Mouse (Mus musculus) MEL (cell line): ENCODE data around the gene Echdc2. TPM values are rescaled to one million over a fixed set of nuclear protein-coding genes. Genes with fewer than 3 reads are reported as not detected.

Source experiments
- DNase-seq: peaks from one replicate; pipeline ENCODE4 v3.0.0; 2011; ENCODE audit warnings: low read depth, low spot score
- H3K27ac ChIP-seq: 2 replicates; pipeline ENCODE4 v1.5.1; 2012; ENCODE audit warnings: low read depth, mild to moderate bottlenecking, control low read depth, low read length, moderate library complexity; ENCODE audit not compliant: control insufficient read depth
- H3K27me3 ChIP-seq, 2 experiments: fragments of 150-350 bp in 1 of 2; sonication (generic) in 1 of 2; 2 replicates each; pipeline ENCODE4 v1.6.1; 2012; ENCODE audit warnings: low read length in 2 of 2, mild to moderate bottlenecking in 2 of 2, improper control_type of control experiment in 1 of 2, moderate library complexity in 1 of 2; ENCODE audit not compliant: insufficient read depth in 2 of 2, control insufficient read depth in 1 of 2
- H3K36me3 ChIP-seq, 2 experiments: 2 replicates each; pipeline ENCODE4 v1.6.1; 2012 to 2014; ENCODE audit warnings: low read length in 2 of 2, improper control_type of control experiment in 1 of 2, inconsistent platforms in 1 of 2, mild to moderate bottlenecking in 1 of 2; ENCODE audit not compliant: insufficient read depth in 2 of 2, control insufficient read depth in 1 of 2
- H3K4me1 ChIP-seq, 2 experiments: fragments of 150-350 bp in 1 of 2; sonication (generic) in 1 of 2; 2 replicates each; pipeline ENCODE4 v1.6.1; 2012; ENCODE audit warnings: low read length in 2 of 2, improper control_type of control experiment in 1 of 2, mild to moderate bottlenecking in 1 of 2; ENCODE audit not compliant: insufficient read depth in 2 of 2, control insufficient read depth in 1 of 2
- H3K4me3 ChIP-seq, 2 experiments: fragments of 150-350 bp in 1 of 2; sonication (generic) in 1 of 2; 2 replicates each; pipeline ENCODE4 v1.5.1; 2012; ENCODE audit warnings: low read depth in 2 of 2, low read length in 2 of 2, mild to moderate bottlenecking in 2 of 2, moderate library complexity in 2 of 2, control low read depth in 1 of 2, improper control_type of control experiment in 1 of 2; ENCODE audit not compliant: control insufficient read depth in 1 of 2, insufficient read depth in 1 of 2
- H3K79me2 ChIP-seq: 2 replicates; pipeline ENCODE4 v1.6.1; 2012; ENCODE audit warnings: mild to moderate bottlenecking, low read length, moderate library complexity; ENCODE audit not compliant: control insufficient read depth, poor library complexity, insufficient read depth
- H3K9ac ChIP-seq: 2 replicates; pipeline ENCODE4 v1.6.1; 2012; ENCODE audit warnings: low read depth, mild to moderate bottlenecking, control low read depth, low read length, moderate library complexity; ENCODE audit not compliant: control insufficient read depth, poor library complexity, severe bottlenecking
- H3K9me3 ChIP-seq: fragments of 150-350 bp; sonication (generic); replicated peaks from 2 replicates; pipeline ENCODE4 v1.6.1; 2012; ENCODE audit warnings: mild to moderate bottlenecking, low read length, improper control_type of control experiment, moderate library complexity; ENCODE audit not compliant: insufficient read depth
- BHLHE40 ChIP-seq: IDR thresholded peaks from 2 replicates; pipeline ENCODE4 v1.6.1; 2012; ENCODE audit warnings: low read depth, mild to moderate bottlenecking, inconsistent platforms, low read length, improper control_type of control experiment, borderline replicate concordance
- CHD1 ChIP-seq: IDR thresholded peaks from 2 replicates; pipeline ENCODE4 v1.6.1; 2012; ENCODE audit warnings: low read depth, mild to moderate bottlenecking, inconsistent platforms, low read length, improper control_type of control experiment
- CHD2 ChIP-seq: IDR thresholded peaks from 2 replicates; pipeline ENCODE4 v1.6.1; 2011; ENCODE audit warnings: low read length, improper control_type of control experiment
- CTCF ChIP-seq, 3 experiments: IDR thresholded peaks in 2 of 3; conservative IDR thresholded peaks in 1 of 3; 2 replicates each; pipeline ENCODE4 v1.5.1; 2011 to 2012; ENCODE audit warnings: low read length in 3 of 3, low read depth in 2 of 3, mild to moderate bottlenecking in 2 of 3, improper control_type of control experiment in 1 of 3, inconsistent platforms in 1 of 3, mixed read lengths in 1 of 3, moderate library complexity in 1 of 3; ENCODE audit not compliant: control insufficient read depth in 1 of 3, insufficient read depth in 1 of 3, poor library complexity in 1 of 3, severe bottlenecking in 1 of 3
- ELF1 ChIP-seq: IDR thresholded peaks from 2 replicates; pipeline ENCODE4 v1.6.1; 2014; ENCODE audit warnings: low read depth, mild to moderate bottlenecking, inconsistent platforms, low read length, improper control_type of control experiment, moderate library complexity
- EP300 ChIP-seq, 2 experiments: IDR thresholded peaks; 2 replicates each; pipeline ENCODE4 v1.6.1; 2011; ENCODE audit warnings: improper control_type of control experiment in 2 of 2, low read length in 2 of 2, low read depth in 1 of 2, mild to moderate bottlenecking in 1 of 2
- ETS1 ChIP-seq: IDR thresholded peaks from 2 replicates; pipeline ENCODE4 v1.6.1; 2012; ENCODE audit warnings: low read depth, mild to moderate bottlenecking, inconsistent platforms, low read length, improper control_type of control experiment, moderate library complexity
- GABPA ChIP-seq: IDR thresholded peaks from 2 replicates; pipeline ENCODE4 v1.6.1; 2012; ENCODE audit warnings: low read depth, mild to moderate bottlenecking, inconsistent platforms, low read length, improper control_type of control experiment, moderate library complexity
- GATA1 ChIP-seq: IDR thresholded peaks from 2 replicates; pipeline ENCODE4 v1.6.1; 2011; ENCODE audit warnings: low read depth, low read length, improper control_type of control experiment
- MAX ChIP-seq: IDR thresholded peaks from 2 replicates; pipeline ENCODE4 v1.6.1; 2011; ENCODE audit warnings: low read length, improper control_type of control experiment
- MAZ ChIP-seq: IDR thresholded peaks from 2 replicates; pipeline ENCODE4 v1.6.1; 2012; ENCODE audit warnings: low read depth, mild to moderate bottlenecking, inconsistent platforms, low read length, improper control_type of control experiment
- MEF2A ChIP-seq: IDR thresholded peaks from 2 replicates; pipeline ENCODE4 v1.6.1; 2014; ENCODE audit warnings: low read depth, mild to moderate bottlenecking, inconsistent platforms, low read length, improper control_type of control experiment; ENCODE audit not compliant: poor library complexity, insufficient replicate concordance, severe bottlenecking; ENCODE audit errors: extremely low read depth
- MXI1 ChIP-seq: IDR thresholded peaks from 2 replicates; pipeline ENCODE4 v1.6.1; 2011; ENCODE audit warnings: mild to moderate bottlenecking, low read depth, low read length, improper control_type of control experiment
- MYB ChIP-seq: IDR thresholded peaks from 2 replicates; pipeline ENCODE4 v1.6.1; 2011; ENCODE audit warnings: mild to moderate bottlenecking, low read depth, low read length, improper control_type of control experiment
- MYC ChIP-seq: IDR thresholded peaks from 2 replicates; pipeline ENCODE4 v1.6.1; 2011; ENCODE audit warnings: low read depth, mild to moderate bottlenecking, low read length, improper control_type of control experiment, moderate library complexity
- NELFE ChIP-seq: IDR thresholded peaks from 2 replicates; pipeline ENCODE4 v1.6.1; 2011; ENCODE audit warnings: low read depth, low read length, improper control_type of control experiment
- POLR2A ChIP-seq, 2 experiments: IDR thresholded peaks; 2 replicates each; pipeline ENCODE4 v1.6.1; 2011 to 2012; ENCODE audit warnings: low read length in 2 of 2, mild to moderate bottlenecking in 2 of 2, control low read depth in 1 of 2, improper control_type of control experiment in 1 of 2, low read depth in 1 of 2, moderate library complexity in 1 of 2; ENCODE audit not compliant: control insufficient read depth in 1 of 2, insufficient read depth in 1 of 2, poor library complexity in 1 of 2
- POLR2AphosphoS2 ChIP-seq: IDR thresholded peaks from 2 replicates; pipeline ENCODE4 v1.6.1; 2011; ENCODE audit warnings: low read length, improper control_type of control experiment
- POLR2AphosphoS5 ChIP-seq: IDR thresholded peaks from 2 replicates; pipeline ENCODE4 v1.6.1; 2012; ENCODE audit warnings: low read depth, borderline replicate concordance, mild to moderate bottlenecking, inconsistent platforms, low read length, moderate library complexity, mixed read lengths
- SMC3 ChIP-seq: IDR thresholded peaks from 2 replicates; pipeline ENCODE4 v1.6.1; 2011; ENCODE audit warnings: low read depth, low read length, improper control_type of control experiment
- TCF12 ChIP-seq: IDR thresholded peaks from 2 replicates; pipeline ENCODE4 v1.6.1; 2014; ENCODE audit warnings: low read depth, mild to moderate bottlenecking, inconsistent platforms, low read length, improper control_type of control experiment, moderate library complexity
- UBTF ChIP-seq: IDR thresholded peaks from 2 replicates; pipeline ENCODE4 v1.6.1; 2012; ENCODE audit warnings: low read depth, mild to moderate bottlenecking, inconsistent platforms, low read length, improper control_type of control experiment, moderate library complexity, borderline replicate concordance; ENCODE audit not compliant: insufficient read depth
- USF1 ChIP-seq: IDR thresholded peaks from 2 replicates; pipeline ENCODE4 v1.6.1; 2014; ENCODE audit warnings: low read depth, mild to moderate bottlenecking, inconsistent platforms, low read length, improper control_type of control experiment, moderate library complexity
- USF2 ChIP-seq, 2 experiments: IDR thresholded peaks; 2 replicates each; pipeline ENCODE4 v1.6.1; 2011 to 2012; ENCODE audit warnings: improper control_type of control experiment in 2 of 2, low read length in 2 of 2, borderline replicate concordance in 1 of 2, inconsistent platforms in 1 of 2, low read depth in 1 of 2, mild to moderate bottlenecking in 1 of 2; ENCODE audit not compliant: insufficient read depth in 1 of 2
- ZC3H11A ChIP-seq: IDR thresholded peaks from 2 replicates; pipeline ENCODE4 v1.6.1; 2012; ENCODE audit warnings: low read depth, mild to moderate bottlenecking, inconsistent platforms, low read length, improper control_type of control experiment
- ZKSCAN1 ChIP-seq: IDR thresholded peaks from 2 replicates; pipeline ENCODE4 v1.6.1; 2012; ENCODE audit warnings: low read depth, mild to moderate bottlenecking, inconsistent platforms, low read length, improper control_type of control experiment, moderate library complexity
- polyA plus RNA-seq, 2 experiments: library from polyadenylated mRNA; stranded (reverse) in 1 of 2; unstranded in 1 of 2; fragments of >175 nt in 1 of 2; fragments of >200 nt in 1 of 2; gene quantifications; 2 replicates each; pipeline versions ENCODE4 v1.2.1 to v1.2.4; 2012; ENCODE audit warnings: low replicate concordance in 2 of 2, low read depth in 1 of 2; ENCODE audit not compliant: insufficient read length in 2 of 2, insufficient read depth in 1 of 2, missing spikeins in 1 of 2
- total RNA-seq: library from RNA; depleted of rRNA; stranded (reverse); fragments of 300-350 nt; gene quantifications from 2 replicates; pipeline ENCODE4 v1.2.3, GENCODE M21; 2012

Echdc2 gene
- total and polyA plus RNA-seq, 3 experiments = not detected

DNA sequence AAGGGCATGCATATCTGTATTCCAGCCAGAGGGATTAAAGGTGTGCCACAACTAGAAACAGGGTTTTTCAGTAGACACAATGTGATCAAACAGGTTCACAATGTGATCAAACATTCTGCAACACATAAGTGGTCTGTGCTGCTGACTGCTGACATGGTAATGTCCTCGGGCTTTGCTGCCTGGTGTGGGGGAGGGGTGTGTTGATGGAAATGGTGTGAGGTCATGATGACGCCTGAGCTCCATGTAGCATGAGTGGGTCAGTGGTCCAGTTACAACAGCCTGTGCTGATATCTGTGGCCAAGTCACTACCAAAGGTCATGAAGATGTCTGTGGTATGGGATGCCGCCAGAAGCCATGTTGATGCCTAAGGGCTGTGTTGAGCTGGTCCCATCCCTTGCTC is 34.8 kb upstream of the Echdc2 start:
- no peaks in the 10 kb centered on the region for H3K4me1 ChIP-seq
- H3K9ac ChIP-seq = no peak overlapping the region
- no peak overlapping the region for H3K4me3 ChIP-seq
- H3K9me3 ChIP-seq = no peaks in the 10 kb centered on the region
- DNase-seq = no peak
- H3K79me2 ChIP-seq = no peaks in the 10 kb centered on the region
- H3K27me3 ChIP-seq = no peaks in the 10 kb centered on the region; a peak in 2 of 4 replicates
- TF ChIP-seq GATA1 (no peak), GABPA (no peak), ZKSCAN1 (no peak), POLR2A (IDR thresholded peaks at IDR 0.05; ENCODE audit: control insufficient read depth in 1 of 2, insufficient read depth in 1 of 2, low read depth in 1 of 2, low read length in 2 of 2, poor library complexity in 1 of 2) (no peak), MYC (no peak), POLR2AphosphoS5 (no peak), ZC3H11A (no peak), MAZ (no peak), POLR2AphosphoS2 (no peak), USF2 (IDR thresholded peaks at IDR 0.05; ENCODE audit: borderline replicate concordance in 1 of 2, insufficient read depth in 1 of 2, low read depth in 1 of 2, low read length in 2 of 2) (no peak), UBTF (no peak), EP300 (IDR thresholded peaks at IDR 0.05; ENCODE audit: low read depth in 1 of 2, low read length in 2 of 2) (no peak), ETS1 (no peak)
- TF ChIP-seq, all 39 proteins: peak for 0
- H3K36me3 ChIP-seq = no peaks in the 10 kb centered on the region
- no peak overlapping the region for H3K27ac ChIP-seq

DNA sequence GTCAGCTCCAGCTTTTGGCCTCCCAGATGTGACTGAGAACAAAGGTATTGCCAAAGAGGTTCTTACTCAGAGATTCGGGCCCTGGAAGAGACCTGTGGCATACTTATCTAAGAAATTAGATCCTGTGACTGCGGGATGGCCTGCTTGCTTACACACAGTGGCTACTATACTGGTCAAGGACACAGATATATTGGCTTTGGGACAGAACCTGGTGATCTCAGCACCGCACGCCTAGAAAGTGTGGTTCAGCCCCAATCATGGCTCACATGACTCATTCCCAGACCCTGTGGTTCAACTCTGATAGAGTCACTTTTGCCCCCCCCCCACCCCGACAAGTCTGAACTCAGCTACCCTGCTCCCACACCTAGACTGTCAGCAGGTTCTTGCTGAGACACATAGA is 28.3 kb upstream of the Echdc2 start:
- H3K4me1 ChIP-seq = no peaks in the 10 kb centered on the region
- H3K27me3 ChIP-seq = peaks cover 0 to 1% of the 10 kb centered on the region in 2 experiments; a peak in 1 of 4 replicates
- no peaks in the 10 kb centered on the region for H3K36me3 ChIP-seq
- H3K27ac ChIP-seq = no peak overlapping the region
- no peak for DNase-seq
- no peak overlapping the region for H3K4me3 ChIP-seq
- H3K9me3 ChIP-seq = no peaks in the 10 kb centered on the region
- TF ChIP-seq MYC (no peak), TCF12 (no peak), POLR2A (IDR thresholded peaks at IDR 0.05; ENCODE audit: control insufficient read depth in 1 of 2, insufficient read depth in 1 of 2, low read depth in 1 of 2, low read length in 2 of 2, poor library complexity in 1 of 2) (no peak), MXI1 (no peak), MEF2A (no peak), CTCF (IDR thresholded peaks at IDR 0.05 in 2 of 3, conservative IDR thresholded peaks at IDR 0.05 in 1 of 3; ENCODE audit: control insufficient read depth in 1 of 3, insufficient read depth in 1 of 3, low read depth in 2 of 3, low read length in 3 of 3, poor library complexity in 1 of 3, severe bottlenecking in 1 of 3) (no peak), GATA1 (no peak), NELFE (no peak), CHD2 (no peak), EP300 (IDR thresholded peaks at IDR 0.05; ENCODE audit: low read depth in 1 of 2, low read length in 2 of 2) (no peak), USF1 (no peak), BHLHE40 (no peak), MYB (no peak), GABPA (no peak), MAX (no peak), ELF1 (no peak), USF2 (IDR thresholded peaks at IDR 0.05; ENCODE audit: borderline replicate concordance in 1 of 2, insufficient read depth in 1 of 2, low read depth in 1 of 2, low read length in 2 of 2) (no peak), SMC3 (no peak), CHD1 (no peak)
- no peak overlapping the region for H3K9ac ChIP-seq
- H3K79me2 ChIP-seq = no peaks in the 10 kb centered on the region
